Mouse (Mus musculus) frontal cortex, postnatal 36 days (tissue): ENCODE measurements around the gene Sfxn1.

ENCODE experiments used
- DNase-seq, 2 experiments: peaks; one replicate each; pipeline ENCODE4 v3.0.0; 2022; ENCODE audit warnings: low spot score in 2 of 2

Gene Sfxn1

DNA sequence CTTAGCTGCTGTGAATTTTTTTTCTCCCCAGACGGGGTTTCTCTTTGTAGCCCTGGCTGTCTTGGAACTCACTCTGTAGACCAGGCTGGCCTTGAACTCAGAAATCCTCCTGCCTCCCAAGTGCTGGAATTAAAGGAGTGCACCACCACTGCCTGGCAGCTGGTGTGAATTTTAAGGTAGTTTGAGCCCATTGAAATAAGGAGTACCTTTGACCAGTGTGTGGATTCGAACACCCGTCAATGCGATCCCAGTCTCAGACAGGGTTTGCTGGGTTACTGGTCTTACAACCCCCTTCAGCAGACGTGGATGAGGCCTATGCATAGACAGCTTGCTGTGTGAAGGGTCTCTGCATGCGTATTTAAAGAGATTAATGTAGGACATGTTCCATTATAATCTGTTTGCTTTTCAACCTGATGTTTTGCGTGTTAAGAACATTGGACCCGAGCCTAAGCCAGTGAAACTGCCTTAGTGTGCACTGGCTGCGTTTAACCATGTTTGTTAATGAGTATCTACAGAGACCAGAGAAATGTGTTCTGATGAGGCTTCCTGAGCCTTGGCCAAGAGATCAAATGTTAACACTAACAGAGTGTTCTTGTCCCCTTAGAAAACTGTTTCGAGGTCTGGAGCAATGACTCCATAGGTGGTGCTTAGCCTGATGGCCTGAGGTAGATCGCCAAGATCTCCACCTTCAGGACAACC is 5.2 kb downstream of the Sfxn1 start:
- DNase-seq, result no peak

DNA sequence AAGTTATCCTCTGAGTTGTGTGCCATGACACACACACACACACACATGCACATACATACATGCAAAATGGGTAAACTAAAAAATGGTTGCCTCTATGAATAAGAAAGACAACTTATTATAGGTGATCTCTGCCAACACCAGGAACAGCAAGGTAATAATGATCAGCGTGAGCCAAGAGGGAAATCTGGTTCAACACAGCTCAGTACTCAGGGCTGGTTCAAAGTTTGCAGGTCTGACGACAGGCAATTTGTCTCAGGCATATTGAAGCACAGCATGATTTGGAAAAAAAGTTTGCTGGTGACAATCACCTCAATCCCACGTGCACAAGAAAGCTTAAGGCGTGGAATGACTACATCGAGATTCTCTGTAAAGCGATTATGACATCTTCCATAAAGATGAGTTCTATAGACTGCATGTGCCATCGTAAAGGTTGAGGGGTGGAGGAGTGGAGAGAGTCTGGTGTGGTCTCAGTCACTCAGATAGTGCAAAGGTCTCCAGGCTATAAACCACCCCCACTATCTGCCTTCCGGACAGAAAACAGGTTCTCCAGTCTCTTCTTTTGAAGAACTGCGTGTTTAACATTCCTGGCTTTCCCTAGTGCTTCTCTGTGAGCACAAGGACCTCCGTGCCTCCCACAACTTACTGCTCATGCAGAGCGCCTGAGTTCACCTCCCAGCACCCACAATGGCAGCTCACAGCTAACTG is 6.0 kb downstream of the Sfxn1 start:
- DNase-seq, result no peak

DNA sequence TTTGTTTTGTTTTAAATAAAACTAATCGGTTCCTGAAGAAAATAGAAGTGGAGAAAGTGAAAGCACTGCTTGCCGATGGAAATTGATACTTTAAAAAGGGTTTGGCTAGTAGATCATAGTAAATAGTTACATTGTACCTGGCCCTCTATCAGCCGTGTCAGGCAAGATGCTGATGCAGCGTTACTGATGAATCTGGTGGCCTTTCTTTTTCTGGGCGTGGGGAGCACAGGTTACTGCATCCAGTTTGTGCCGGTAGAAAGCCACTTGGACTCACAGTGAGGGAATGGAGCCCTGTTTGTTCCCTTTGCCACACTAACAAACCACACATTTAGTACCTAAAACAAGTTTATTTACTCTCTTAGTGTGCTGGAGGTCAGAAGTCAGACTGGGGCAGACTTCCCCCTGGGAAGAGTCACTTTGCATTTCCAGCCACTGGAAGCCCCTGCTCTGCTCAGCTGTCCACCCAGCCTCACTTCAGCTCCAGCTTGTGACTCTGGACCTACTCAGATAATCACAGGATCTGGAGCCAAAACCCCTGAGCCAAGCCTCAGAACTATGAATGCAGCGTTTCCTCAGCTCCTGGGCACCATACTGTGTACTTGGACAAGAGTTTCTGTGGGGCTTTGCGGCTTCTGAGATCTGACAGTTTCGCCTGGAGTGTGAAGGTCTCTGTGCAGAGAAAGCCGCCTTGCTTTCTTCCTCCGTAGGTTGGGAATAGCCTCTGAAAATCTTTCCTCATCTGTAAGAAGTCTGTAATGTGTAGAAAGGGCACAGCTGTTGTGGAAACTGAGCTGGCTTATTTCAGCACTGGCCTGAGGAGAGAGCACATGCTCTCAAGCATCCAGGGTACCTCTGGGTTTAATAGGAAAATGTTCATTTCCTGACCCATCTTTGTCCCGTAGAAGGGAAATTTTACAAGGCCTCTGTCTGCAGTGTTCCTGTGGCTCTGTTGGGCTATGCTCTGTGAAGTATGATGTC is 8.4 kb downstream of the Sfxn1 start:
- DNase-seq, result no peak

DNA sequence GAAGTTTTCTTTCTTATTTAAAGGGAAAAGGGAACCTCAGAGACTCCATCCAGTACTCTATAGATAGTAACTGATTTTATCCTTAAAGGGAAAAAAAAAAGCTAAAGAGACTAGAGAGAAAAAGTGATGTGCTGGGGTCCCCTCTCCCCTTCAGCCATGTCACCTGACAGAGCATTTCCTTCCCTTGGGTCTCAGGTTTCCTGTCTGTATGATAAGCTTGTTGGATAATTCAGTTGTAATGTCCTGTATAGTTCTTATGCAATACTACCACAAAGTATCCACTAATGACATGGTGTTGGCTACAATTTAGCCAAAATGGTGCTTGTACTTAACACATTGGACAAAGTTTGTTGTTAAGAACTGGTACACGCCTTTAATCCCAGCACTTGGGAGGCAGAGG is 9.1 kb downstream of the Sfxn1 start:
- DNase-seq, result no peak

DNA sequence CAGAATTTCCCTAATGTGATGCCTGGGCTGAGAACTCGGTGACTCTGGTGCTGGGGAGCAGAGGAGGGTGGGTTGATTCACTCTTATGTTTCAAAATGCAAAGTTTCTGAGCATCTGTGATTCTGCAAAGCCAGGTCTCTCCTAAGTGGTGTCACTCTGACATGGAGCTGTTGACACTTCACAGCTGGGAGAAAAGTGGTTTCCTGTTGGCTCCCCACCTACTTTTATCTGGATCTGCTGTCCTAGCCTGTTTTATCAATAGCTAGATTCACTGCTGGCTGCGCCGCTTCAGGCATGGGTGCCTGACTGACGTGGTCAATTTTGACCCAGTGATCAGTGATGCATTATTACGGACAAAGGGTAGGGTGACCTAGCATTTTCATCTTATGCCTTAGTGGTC is 11.3 kb downstream of the Sfxn1 start:
- DNase-seq, result no peak

DNA sequence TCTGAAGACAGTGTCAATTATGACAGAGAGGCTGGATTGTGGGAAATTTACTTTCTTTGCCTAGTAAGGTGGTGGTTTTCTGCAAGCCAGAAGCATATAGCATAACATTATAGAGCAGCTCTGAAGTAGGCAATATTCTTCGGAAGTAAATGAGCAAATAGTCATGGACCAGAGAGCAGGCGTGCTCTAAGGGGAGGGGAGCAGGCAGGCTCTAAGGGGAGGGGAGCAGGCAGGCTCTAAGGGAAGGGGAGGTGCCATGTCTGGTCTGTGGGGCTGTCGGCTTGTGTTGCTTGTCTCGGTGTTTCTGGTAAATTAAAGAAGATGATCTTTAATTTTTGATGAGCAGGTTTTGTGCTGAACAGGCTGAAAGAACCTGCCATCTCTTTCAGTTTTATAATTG is 12.5 kb downstream of the Sfxn1 start:
- no peak for DNase-seq

DNA sequence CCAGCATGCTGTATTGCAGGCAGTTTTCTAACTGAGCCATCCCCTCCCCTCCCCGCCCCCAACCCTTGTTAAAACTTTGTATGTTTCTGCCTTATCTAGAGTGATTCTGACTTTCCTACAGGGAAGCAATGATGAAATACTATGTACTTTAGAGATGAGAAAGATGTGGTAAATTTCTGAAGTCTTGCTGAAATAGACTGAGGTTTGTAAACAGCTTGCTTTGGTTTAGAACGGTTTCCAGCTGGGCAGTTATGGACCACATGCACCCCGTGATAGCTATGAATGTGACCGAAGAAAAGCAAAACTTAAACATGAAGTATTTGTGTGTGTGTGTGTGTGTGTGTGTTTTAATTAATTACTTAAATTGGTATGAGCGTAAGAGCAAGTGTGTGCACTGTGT is 13.2 kb downstream of the Sfxn1 start:
- no peak for DNase-seq

DNA sequence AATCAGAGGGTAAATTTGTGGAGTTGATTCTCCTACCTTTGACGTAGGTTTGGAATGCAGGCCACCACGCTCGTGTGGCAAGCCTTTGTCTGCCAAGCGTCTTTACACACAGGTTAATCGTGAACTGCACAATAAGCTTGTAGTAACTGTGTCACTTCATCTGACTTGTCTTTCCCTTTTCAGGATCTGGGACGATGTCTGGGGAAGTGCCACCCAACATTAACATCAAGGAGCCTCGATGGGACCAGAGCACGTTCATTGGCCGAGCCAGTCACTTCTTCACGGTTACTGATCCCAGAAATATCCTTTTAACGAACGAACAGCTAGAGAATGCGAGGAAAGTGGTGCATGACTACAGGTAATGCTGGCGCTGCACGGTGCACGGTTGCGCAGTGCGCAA is 13.6 kb downstream of the Sfxn1 start:
- DNase-seq, result no peak

DNA sequence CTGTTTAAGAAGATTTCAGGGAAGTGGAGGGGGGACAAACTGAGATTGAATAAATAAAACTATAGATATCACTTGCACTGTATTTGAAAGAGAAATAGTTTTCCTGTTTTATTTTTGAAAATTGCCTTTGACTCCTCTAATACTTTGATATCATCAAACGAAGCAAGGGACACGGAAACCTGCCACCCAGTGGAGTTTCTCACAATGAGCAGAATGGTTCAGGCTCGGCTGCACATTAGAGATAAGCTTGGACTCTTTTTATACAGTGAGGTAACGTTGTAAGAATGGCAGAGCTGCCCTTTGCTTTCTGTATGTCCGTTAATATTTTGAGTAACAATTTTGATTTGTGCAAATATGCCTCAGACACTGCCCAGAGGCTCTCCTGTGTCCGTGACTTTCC is 20.1 kb downstream of the Sfxn1 start:
- DNase-seq, result no peak

DNA sequence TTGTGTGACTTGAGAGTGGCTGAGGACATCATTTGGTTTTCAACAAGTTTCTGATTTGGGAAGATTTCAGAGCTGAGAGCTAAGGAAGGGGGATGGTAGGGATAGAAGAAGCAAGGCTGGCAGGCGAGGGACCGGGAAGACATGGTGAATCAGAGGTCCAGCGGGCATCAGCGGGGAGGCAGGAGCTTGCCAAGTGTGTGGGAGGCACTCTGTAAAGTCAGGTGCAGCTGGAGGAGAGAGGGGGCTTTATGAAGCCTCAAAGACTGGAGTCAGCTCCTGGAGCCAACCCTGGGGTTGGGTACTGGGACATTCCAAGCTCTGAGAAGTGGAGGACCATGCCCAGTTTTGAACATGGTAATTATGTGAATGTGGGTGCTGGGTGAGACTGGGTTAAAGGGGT is 22.7 kb downstream of the Sfxn1 start:
- no peak for DNase-seq

DNA sequence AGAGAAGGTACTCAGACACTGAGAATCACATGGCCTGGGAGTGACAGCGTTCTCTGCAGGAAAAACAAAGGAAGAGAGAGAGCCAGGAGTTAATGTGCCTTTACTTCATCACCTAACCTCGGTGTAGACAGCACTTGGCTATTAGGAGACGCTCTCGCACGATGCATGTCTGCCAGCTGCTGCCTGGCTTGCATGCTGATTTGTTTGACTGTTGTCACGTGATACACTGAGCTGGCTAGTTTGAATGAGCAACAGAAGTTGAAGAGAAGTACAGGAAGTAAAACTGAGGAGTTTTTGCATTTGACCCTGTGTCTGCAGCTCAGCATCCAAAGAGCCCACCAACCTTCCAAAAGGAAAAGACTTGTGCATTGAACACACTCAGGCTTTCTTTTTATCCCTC is 23.3 kb downstream of the Sfxn1 start:
- no peak for DNase-seq

DNA sequence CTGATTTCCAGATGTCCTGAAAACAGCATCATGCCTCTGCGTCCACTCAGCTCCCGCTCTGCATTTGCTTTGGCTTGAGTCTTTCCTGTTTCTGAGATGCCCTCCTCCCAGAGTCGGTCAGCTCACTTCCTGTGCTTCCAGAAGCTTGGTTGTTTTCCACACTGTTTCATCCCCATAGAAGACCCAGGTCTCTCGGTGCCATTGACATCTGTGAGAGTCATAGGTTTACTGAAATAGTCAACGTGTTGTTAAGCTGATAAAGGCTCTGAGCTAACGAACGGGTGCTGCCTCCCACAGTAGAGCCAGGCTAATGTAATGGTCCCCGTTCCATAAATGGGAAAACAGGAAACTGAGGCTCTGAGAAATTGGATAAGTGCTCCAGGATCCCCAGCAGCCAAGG is 24.1 kb downstream of the Sfxn1 start:
- DNase-seq, result no peak

DNA sequence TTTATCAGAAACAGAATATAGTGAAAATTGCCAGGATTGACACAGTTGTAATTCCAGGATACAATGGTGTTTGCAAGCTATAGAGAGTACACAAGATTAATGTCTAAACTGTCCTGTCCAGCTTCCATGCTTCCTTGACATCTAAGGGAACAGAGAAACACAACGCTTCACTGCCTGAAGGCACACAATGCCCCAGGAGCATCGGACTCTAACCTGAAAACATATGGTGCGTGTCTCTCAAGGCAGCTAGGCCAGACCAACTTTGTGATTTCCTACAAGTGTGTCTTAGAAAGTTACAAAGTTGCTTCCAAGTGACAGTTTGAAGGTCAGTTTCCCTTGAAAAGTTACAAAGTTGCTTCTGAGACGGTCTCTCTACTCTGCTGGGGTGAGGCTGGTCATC is 25.6 kb downstream of the Sfxn1 start:
- no peak for DNase-seq

DNA sequence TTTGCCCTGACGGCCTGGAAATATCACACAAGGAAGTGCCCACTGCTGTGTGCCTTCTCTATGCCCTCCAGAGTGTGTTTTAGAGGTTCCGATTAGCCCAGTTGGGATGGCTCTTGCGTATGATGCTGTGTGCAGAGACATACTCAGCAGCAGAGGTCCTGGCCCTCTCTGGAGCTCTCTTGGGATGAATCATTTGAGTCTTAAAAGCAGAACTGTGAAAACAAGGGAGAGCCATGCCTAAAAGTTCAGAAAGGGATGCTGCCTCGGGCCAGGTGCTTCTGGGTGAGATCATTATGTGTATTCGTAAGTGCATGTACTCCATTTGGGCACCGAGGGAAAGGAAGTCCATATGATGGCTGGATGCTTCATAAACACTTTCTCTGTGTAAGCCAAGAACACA is 26.1 kb downstream of the Sfxn1 start:
- no peak for DNase-seq

DNA sequence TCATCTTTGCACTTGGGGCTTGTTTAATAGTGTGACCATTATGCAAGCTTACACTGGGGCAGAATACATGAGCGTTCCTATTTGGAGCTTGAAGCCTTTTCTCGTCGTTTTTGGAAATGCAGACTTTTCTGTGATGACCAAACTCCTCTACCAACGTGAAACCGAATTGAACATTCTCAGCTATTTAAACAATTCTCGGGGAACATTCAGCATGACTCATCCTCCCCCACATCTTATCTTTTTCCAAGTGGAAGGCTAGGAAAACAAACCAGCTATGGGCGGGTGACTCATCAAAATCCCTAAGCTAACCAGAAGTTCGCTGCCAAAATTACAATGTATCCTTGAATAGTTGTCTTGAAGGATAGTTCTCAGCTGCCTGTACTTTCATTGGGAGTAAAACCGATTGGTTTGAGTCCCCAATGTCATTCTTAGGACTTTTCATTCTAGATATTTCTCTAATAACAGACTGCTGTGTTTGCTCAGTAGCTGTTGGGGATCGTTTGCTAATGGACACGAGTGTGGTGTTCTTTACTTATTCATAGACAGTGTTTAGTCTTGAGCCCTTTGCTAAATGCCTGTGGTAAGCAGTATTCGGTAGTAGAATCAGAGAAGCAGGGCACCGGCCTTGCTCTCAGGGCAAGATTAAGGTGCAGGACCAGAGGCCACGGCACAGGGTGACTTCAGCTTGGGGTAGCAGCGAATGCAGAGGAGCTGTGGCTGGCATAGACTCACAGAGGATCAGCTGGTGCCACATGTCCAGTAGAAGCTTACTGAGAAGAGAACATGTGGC is 29.6 kb downstream of the Sfxn1 start:
- DNase-seq, result peak; percentile 66 to 84

DNA sequence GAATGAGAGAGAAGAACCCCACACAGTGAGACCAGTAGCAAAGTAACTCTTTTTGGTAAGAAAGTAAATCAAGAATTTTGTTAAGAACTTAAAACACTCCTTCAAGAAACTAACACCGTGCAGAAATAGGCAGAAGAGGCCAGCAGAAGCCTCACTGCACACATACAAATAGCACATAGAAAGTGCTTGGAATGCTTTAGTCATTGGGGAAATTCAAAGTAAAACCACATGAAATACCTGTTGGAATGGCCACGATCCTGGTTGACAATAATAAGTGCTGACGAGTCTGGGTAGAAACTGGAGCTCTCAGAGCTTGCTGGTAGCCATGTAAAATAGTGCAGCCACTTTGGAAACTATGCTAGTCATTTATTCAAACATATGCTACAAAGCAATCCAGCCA is 30.4 kb downstream of the Sfxn1 start:
- no peak for DNase-seq

DNA sequence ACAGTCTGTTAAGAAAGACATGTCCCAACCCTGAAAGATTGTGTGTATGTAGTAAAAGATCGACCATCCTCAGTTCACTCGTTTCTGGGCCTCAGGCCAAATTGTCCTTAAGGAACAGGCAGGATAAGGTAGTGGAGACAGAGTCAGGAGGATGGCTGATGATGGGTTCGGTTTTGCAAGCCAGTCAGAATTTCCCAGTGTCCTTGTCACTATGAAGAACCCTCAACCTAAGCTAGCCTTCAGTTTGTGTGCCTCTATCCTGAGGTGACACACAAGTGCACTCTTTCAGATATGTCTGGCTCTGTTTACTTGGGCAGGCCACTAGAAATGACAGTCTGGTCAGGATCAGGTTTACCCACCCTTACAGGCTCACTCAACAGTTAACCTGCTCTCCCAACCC is 31.6 kb downstream of the Sfxn1 start:
- no peak for DNase-seq

DNA sequence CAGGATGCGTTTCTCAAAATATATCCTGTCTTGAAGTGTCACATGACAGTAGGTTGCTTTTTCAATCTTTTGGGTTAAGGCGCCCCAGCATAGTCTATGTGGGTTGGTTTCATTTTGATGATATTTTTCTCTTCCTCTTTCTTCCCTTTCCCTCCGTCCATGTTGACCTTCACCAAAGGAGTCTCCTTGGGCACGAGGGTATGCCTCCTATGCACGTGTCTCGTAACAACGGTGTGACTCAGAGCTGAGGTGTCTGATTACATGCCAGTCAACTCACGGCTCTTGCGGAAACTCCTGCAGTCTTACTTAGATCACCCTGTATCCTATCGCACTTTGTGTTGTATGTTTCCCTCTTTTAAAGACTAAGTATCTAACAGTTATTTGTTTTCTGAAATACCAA is 32.2 kb downstream of the Sfxn1 start:
- no peak for DNase-seq

DNA sequence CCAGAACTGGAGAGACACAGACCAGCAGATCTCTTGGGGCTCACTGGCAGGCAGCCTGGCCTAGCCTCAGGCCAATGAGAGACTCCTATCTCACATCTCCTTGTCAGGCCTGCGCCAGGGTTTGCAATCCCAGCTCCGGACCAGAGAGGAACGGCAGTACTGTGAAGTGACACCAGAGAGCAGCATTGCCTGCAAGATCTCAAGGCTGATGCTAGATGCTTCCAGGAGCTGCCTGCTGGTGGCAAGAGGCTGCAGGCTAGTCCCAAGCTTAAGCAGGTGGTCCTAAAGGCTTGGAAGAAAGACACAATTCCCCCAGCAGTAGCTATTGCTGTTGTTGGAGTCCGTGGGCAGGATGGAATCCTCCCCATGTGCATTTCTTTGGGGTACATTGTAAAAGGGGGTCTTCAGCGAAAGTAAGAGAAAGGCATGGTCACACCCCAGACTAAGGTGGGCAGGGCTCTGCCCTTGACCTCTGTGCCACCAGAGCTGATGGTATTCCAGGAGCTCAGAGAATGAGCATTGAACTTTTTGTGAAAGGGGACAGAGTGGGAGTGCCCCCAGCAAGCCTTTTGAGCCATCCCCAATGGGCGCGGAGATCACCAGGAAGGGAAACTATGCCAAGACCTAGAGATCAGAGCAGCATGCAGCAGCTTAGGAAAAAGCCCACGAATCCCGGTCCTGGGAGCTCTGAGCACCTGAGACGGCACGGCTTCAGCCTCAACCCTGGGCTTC is 42.3 kb downstream of the Sfxn1 start:
- DNase-seq, result peak; percentile 77 to 93

DNA sequence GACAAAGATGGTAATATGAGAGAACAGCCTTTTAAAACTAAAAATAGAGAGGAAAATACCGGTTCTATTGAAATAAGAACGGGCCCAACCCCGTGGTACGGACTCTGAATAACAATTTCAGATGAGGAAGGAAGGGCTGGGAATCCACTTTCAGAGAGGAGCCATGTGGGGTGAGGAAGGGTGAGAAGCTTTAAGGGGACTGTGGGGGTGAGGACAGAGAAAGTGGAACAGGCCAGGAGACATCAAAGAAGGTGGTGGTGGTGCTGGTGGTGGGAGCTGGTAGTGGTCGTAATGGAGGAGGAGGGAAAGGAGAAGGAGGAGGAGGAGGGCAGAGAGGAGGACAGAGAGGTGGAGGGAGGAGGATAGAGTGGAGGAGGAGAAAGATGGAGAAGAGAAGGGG is 43.3 kb downstream of the Sfxn1 start:
- DNase-seq, result no peak

DNA sequence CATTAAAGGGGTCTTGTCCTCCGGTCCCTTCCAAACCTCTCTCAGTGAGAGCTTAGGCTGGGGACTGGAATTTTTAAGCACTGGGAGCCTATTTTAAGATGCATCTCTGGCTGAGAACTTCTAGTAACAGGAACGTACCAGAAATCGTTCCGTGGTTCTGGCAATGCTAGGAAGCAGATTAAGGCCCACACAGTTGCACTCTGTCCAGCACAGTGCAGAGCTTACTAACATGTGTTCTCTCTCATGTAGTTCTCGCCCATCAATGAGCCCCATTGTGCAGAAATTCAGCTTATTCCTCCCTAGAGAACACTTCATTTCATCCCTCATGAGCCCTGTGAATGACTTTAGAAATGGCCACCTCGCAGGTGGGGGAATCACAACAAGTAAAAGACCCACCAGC is 44.1 kb downstream of the Sfxn1 start:
- no peak for DNase-seq
